Mouse (Mus musculus): ENCODE results near the gene Usp30. TPM values are rescaled to one million over a fixed set of nuclear protein-coding genes. Genes with fewer than 3 reads are reported as not detected.

Gene Usp30
- 21.5 and 25.4 TPM in 2 replicates for polyA plus RNA-seq (2012; rRNA removed)

DNA sequence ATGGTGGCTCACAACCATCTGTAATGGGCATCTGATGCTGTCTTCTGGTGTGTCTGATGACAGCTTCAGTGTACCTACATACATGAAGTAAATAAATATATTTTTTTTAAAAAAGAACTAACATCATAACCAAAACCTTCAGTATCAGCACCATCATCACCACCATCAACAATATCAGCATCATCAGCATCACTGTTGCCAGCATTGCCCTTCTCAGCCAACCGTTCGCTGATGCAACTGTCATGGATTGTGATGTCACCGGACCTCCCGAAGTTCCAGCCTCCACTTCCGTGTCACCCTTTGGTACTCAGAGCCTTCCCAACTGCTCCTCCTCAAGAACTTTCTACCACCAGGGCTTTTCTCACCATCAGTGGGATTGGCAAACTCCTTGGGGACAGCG lies at the start of gene Usp30:
Usp30 (plus strand) TSS at position 301 of the 400 bp plus-strand sequence.

DNA sequence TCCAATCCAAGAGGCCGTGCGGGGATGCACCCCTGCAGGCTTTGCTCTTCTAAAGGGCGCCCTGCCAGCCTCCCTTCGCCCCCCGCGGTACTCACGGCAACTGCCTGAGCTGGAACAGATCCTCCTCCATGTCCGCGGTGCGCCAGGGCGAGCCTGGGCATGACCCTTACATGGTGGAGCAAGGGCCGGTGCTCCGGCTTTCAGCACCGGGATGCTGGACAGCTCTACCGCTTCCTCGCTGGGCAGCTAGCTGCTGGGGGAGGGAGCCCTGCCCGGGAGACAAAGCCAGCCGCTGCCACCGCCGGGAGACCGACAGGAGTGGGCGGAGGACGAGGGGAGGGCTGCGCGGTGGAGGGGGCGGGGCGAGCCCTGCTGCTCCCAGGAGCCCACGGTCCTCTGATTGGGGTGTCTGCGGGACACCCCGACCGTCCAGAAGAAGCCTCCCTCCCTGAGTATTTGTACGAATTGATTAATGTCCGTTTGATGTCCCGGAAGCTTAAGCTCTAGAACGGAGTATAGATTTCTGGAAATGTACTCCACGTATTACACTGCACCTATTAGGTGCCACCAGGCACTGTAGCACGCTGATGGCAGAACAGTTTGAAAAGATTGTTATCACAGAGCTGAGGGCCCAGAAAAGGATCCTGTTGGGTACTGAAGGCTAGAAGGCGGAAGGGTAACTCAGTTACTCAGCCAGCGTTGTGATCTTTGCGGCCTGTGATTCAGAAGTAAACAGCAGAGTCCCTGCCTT lies 26.0 kb downstream of the Usp30 start, which contains the start of gene Svop:
Svop (minus strand) TSS at position 514 of the 751 bp plus-strand sequence.

GRCm38 (mm10) chr5:114127374-114128349 lies 62.4 kb downstream of the Usp30 start, which contains the start of gene Alkbh2:
Alkbh2 (minus strand) TSS chr5:114128218.

GRCm38 (mm10) chr5:114130211-114130605 lies 64.9 kb downstream of the Usp30 start, which contains the start of gene Ung:
Ung (plus strand) TSS chr5:114130386.

GRCm38 (mm10) chr5:114146028-114146888 lies 81.0 kb downstream of the Usp30 start, which contains the start of gene Acacb:
Acacb (plus strand) TSS chr5:114146535.

Other genes starting within 250 kb of the Usp30 start
- gene Selplg, start 232.8 kb upstream of the Usp30 start, polyA plus RNA-seq (2012; rRNA removed): 1.1 and 1.2 TPM in 2 replicates
- gene Coro1c, start 156.7 kb upstream of the Usp30 start, polyA plus RNA-seq (2012; rRNA removed): 134 and 165 TPM in 2 replicates
- 13.4 and 17.3 TPM in 2 replicates for gene Ssh1, start 71.6 kb upstream of the Usp30 start, polyA plus RNA-seq (2012; rRNA removed)
- gene Dao, start 61.8 kb upstream of the Usp30 start, polyA plus RNA-seq (2012; rRNA removed): 0.07 TPM in 1 of 2 replicates, not detected in the other
- gene Svop, start 26.1 kb downstream of the Usp30 start, polyA plus RNA-seq (2012; rRNA removed): 12.4 and 16.1 TPM in 2 replicates
- gene Alkbh2, start 62.8 kb downstream of the Usp30 start, polyA plus RNA-seq (2012; rRNA removed): 13.1 and 20.6 TPM in 2 replicates
- 29.0 and 34.1 TPM in 2 replicates for gene Ung, start 64.9 kb downstream of the Usp30 start, polyA plus RNA-seq (2012; rRNA removed)
- 2.7 and 3.7 TPM in 2 replicates for gene Acacb, start 81.1 kb downstream of the Usp30 start, polyA plus RNA-seq (2012; rRNA removed)
- 5.2 and 7.5 TPM in 2 replicates for gene Foxn4, start 208.3 kb downstream of the Usp30 start, polyA plus RNA-seq (2012; rRNA removed)
- 0.90 and 1.3 TPM in 2 replicates for gene Myo1h, start 223.7 kb downstream of the Usp30 start, polyA plus RNA-seq (2012; rRNA removed)

Measured in central nervous system, embryonic 11.5 days (tissue).